Mouse (Mus musculus): ENCODE measurements around the gene Tcn2.

- TF ChIP-seq CTCF (IDR thresholded peaks at IDR 0.05; ENCODE audit: low read depth, low read length) (no peak), TAL1 (conservative IDR thresholded peaks at IDR 0.05; ENCODE audit: low read depth, low read length) (no peak), POLR2AphosphoS5 (IDR thresholded peaks at IDR 0.05; ENCODE audit: insufficient replicate concordance, low read depth, low read length) (no peak), GATA2 (IDR thresholded peaks at IDR 0.05; ENCODE audit: borderline replicate concordance, low read depth, low read length) (no peak), GATA1 (IDR thresholded peaks at IDR 0.05; ENCODE audit: borderline replicate concordance, low read length) (no peak)
Observed at GRCm38 (mm10) chr11:3910513-3911310, 21.2 kb downstream of the Tcn2 start.

Data from G1E (cell line).